Mouse (Mus musculus): ENCODE data around the gene Dnmt1. TPM values are rescaled to one million over a fixed set of nuclear protein-coding genes. Genes with fewer than 3 reads are reported as not detected.

The Dnmt1 gene
- total and polyA plus RNA-seq, 3 experiments = 412 to 1,953 (median 681) TPM

GRCm38 (mm10) chr9:20894629-20895028 is 65.1 kb downstream of the Dnmt1 start:
- Histone ChIP-seq H3K27ac (ENCODE audit: control insufficient read depth, low read depth, low read length) (no peak overlapping the region), H3K4me3 (ENCODE audit: control insufficient read depth in 1 of 2, insufficient read depth in 1 of 2, low read depth in 2 of 2, low read length in 2 of 2) (no peak overlapping the region), H3K36me3 (ENCODE audit: control insufficient read depth in 1 of 2, insufficient read depth in 2 of 2, low read length in 2 of 2) (peaks cover 16 to 48% of the 10 kb centered on the region in 2 experiments), H3K4me1 (ENCODE audit: control insufficient read depth in 1 of 2, insufficient read depth in 2 of 2, low read length in 2 of 2) (peaks cover 2 to 44% of the 10 kb centered on the region in 2 experiments), H3K79me2 (ENCODE audit: control insufficient read depth, insufficient read depth, low read length, poor library complexity) (peaks cover 51% of the 10 kb centered on the region), H3K9ac (ENCODE audit: control insufficient read depth, low read depth, low read length, poor library complexity, severe bottlenecking) (no peak overlapping the region), H3K9me3 (replicated peaks; ENCODE audit: insufficient read depth, low read length) (no peaks in the 10 kb centered on the region), H3K27me3 (ENCODE audit: control insufficient read depth in 1 of 2, insufficient read depth in 2 of 2, low read length in 2 of 2) (no peaks in the 10 kb centered on the region)
- TF ChIP-seq EP300 (IDR thresholded peaks at IDR 0.05; ENCODE audit: low read depth in 1 of 2, low read length in 2 of 2) = no peak
- no peak for TF ChIP-seq POLR2AphosphoS5 (IDR thresholded peaks at IDR 0.05; ENCODE audit: borderline replicate concordance, low read depth, low read length)
- TF ChIP-seq POLR2AphosphoS2 (IDR thresholded peaks at IDR 0.05; ENCODE audit: low read length) = no peak
- TF ChIP-seq ETS1 (IDR thresholded peaks at IDR 0.05; ENCODE audit: low read depth, low read length) = no peak
- no peak for DNase-seq (ENCODE audit: low read depth, low spot score)

GRCm38 (mm10) chr9:20893590-20894343 is 65.9 kb downstream of the Dnmt1 start:
- H3K79me2 ChIP-seq (ENCODE audit: control insufficient read depth, insufficient read depth, low read length, poor library complexity) = peaks cover 59% of the 10 kb centered on the region
- DNase-seq (ENCODE audit: low read depth, low spot score) = peak; percentile 79
- H3K9ac ChIP-seq (ENCODE audit: control insufficient read depth, low read depth, low read length, poor library complexity, severe bottlenecking) = no peak overlapping the region
- no peak overlapping the region for H3K4me3 ChIP-seq (ENCODE audit: control insufficient read depth in 1 of 2, insufficient read depth in 1 of 2, low read depth in 2 of 2, low read length in 2 of 2)
- H3K4me1 ChIP-seq (ENCODE audit: control insufficient read depth in 1 of 2, insufficient read depth in 2 of 2, low read length in 2 of 2) = peaks cover 2 to 42% of the 10 kb centered on the region in 2 experiments
- H3K9me3 ChIP-seq (replicated peaks; ENCODE audit: insufficient read depth, low read length) = no peaks in the 10 kb centered on the region
- no peaks in the 10 kb centered on the region for H3K27me3 ChIP-seq (ENCODE audit: control insufficient read depth in 1 of 2, insufficient read depth in 2 of 2, low read length in 2 of 2)
- H3K27ac ChIP-seq (ENCODE audit: control insufficient read depth, low read depth, low read length) = no peak overlapping the region
- H3K36me3 ChIP-seq (ENCODE audit: control insufficient read depth in 1 of 2, insufficient read depth in 2 of 2, low read length in 2 of 2) = peaks cover 18 to 48% of the 10 kb centered on the region in 2 experiments
- TF ChIP-seq UBTF (IDR thresholded peaks at IDR 0.05; ENCODE audit: borderline replicate concordance, insufficient read depth, low read depth, low read length) (no peak), POLR2AphosphoS5 (IDR thresholded peaks at IDR 0.05; ENCODE audit: borderline replicate concordance, low read depth, low read length) (peak; percentile 58; the same call in 1 of the 2 replicates), GABPA (IDR thresholded peaks at IDR 0.05; ENCODE audit: low read depth, low read length) (no peak)

- DNase-seq (ENCODE audit: low read depth, low spot score) = no peak
- H3K27me3 ChIP-seq (ENCODE audit: control insufficient read depth in 1 of 2, insufficient read depth in 2 of 2, low read length in 2 of 2) = no peaks in the 10 kb centered on the region
- H3K79me2 ChIP-seq (ENCODE audit: control insufficient read depth, insufficient read depth, low read length, poor library complexity) = peaks cover 62% of the 10 kb centered on the region
- H3K4me3 ChIP-seq (ENCODE audit: control insufficient read depth in 1 of 2, insufficient read depth in 1 of 2, low read depth in 2 of 2, low read length in 2 of 2) = no peak overlapping the region
- peaks cover 2 to 40% of the 10 kb centered on the region in 2 experiments for H3K4me1 ChIP-seq (ENCODE audit: control insufficient read depth in 1 of 2, insufficient read depth in 2 of 2, low read length in 2 of 2)
- peaks cover 18 to 46% of the 10 kb centered on the region in 2 experiments for H3K36me3 ChIP-seq (ENCODE audit: control insufficient read depth in 1 of 2, insufficient read depth in 2 of 2, low read length in 2 of 2)
- H3K9me3 ChIP-seq (replicated peaks; ENCODE audit: insufficient read depth, low read length) = no peaks in the 10 kb centered on the region
- H3K9ac ChIP-seq (ENCODE audit: control insufficient read depth, low read depth, low read length, poor library complexity, severe bottlenecking) = no peak overlapping the region
- H3K27ac ChIP-seq (ENCODE audit: control insufficient read depth, low read depth, low read length) = peak overlapping the region; percentile 14; the same call in 1 of the 2 replicates
- TF ChIP-seq MYB (IDR thresholded peaks at IDR 0.05; ENCODE audit: low read depth, low read length) (no peak), POLR2AphosphoS5 (IDR thresholded peaks at IDR 0.05; ENCODE audit: borderline replicate concordance, low read depth, low read length) (peak; percentile 98; the same call in 1 of the 2 replicates)
Observed at GRCm38 (mm10) chr9:20893069-20893468, 66.6 kb downstream of the Dnmt1 start.
